Mouse (Mus musculus): ENCODE measurements around the gene Med12l.

The Med12l gene

GRCm38 (mm10) chr3:59248031-59248430 lies 242.4 kb downstream of the Med12l start:
- DNase-seq (ENCODE audit: low read depth, low spot score): no peak

GRCm38 (mm10) chr3:59250454-59250853 lies 244.8 kb downstream of the Med12l start:
- DNase-seq (ENCODE audit: low read depth, low spot score): no peak

GRCm38 (mm10) chr3:59257740-59258664 lies 252.4 kb downstream of the Med12l start:
- no peak for DNase-seq (ENCODE audit: low read depth, low spot score)

GRCm38 (mm10) chr3:59260745-59261144 lies 255.1 kb downstream of the Med12l start:
- DNase-seq (ENCODE audit: low read depth, low spot score): peak; percentile 67

GRCm38 (mm10) chr3:59261709-59262472 lies 256.3 kb downstream of the Med12l start:
- DNase-seq (ENCODE audit: low read depth, low spot score): no peak

- DNase-seq (ENCODE audit: low read depth, low spot score): no peak
These were observed 257.1 kb downstream of the Med12l start, which contains the start of gene P2ry12 for GRCm38 (mm10) chr3:59262704-59263103. P2ry12 (minus strand) TSS chr3:59262871.

- DNase-seq (ENCODE audit: low read depth, low spot score): no peak
These were observed 257.8 kb downstream of the Med12l start for GRCm38 (mm10) chr3:59263417-59263816.

GRCm38 (mm10) chr3:59263988-59264387 lies 258.4 kb downstream of the Med12l start:
- DNase-seq (ENCODE audit: low read depth, low spot score): no peak

GRCm38 (mm10) chr3:59270811-59271210 lies 265.2 kb downstream of the Med12l start:
- DNase-seq (ENCODE audit: low read depth, low spot score): no peak

- DNase-seq (ENCODE audit: low read depth, low spot score): no peak
These were observed 272.1 kb downstream of the Med12l start for GRCm38 (mm10) chr3:59277502-59278253.

GRCm38 (mm10) chr3:59278254-59278533 lies 272.6 kb downstream of the Med12l start:
- no peak for DNase-seq (ENCODE audit: low read depth, low spot score)

GRCm38 (mm10) chr3:59278620-59279019 lies 273.0 kb downstream of the Med12l start:
- DNase-seq (ENCODE audit: low read depth, low spot score): no peak

GRCm38 (mm10) chr3:59290551-59290950 lies 284.9 kb downstream of the Med12l start:
- no peak for DNase-seq (ENCODE audit: low read depth, low spot score)

- no peak for DNase-seq (ENCODE audit: low read depth, low spot score)
These were observed 288.0 kb downstream of the Med12l start for GRCm38 (mm10) chr3:59293437-59294199.

GRCm38 (mm10) chr3:59295699-59296562 lies 290.3 kb downstream of the Med12l start:
- no peak for DNase-seq (ENCODE audit: low read depth, low spot score)

- DNase-seq (ENCODE audit: low read depth, low spot score): no peak
These were observed 291.0 kb downstream of the Med12l start for GRCm38 (mm10) chr3:59296563-59297130.

GRCm38 (mm10) chr3:59297653-59298052 lies 292.0 kb downstream of the Med12l start:
- DNase-seq (ENCODE audit: low read depth, low spot score): no peak

- DNase-seq (ENCODE audit: low read depth, low spot score): no peak
These were observed 299.3 kb downstream of the Med12l start for GRCm38 (mm10) chr3:59304944-59305343.

- no peak for DNase-seq (ENCODE audit: low read depth, low spot score)
These were observed 299.9 kb downstream of the Med12l start for GRCm38 (mm10) chr3:59305518-59305917.

GRCm38 (mm10) chr3:59312610-59313009 lies 307.0 kb downstream of the Med12l start:
- DNase-seq (ENCODE audit: low read depth, low spot score): peak; percentile 55

Measured in telencephalon, adult 2 months (tissue).